Mouse (Mus musculus) cortical plate, adult 2 months (tissue): Measurements from ENCODE around the gene Hyal3.

Experiments
- CTCF ChIP-seq: fragments of 200-500 bp; IDR thresholded peaks from 2 replicates; pipeline ENCODE4 v1.5.1; 2011; ENCODE audit warnings: mild to moderate bottlenecking, control low read depth, low read length; ENCODE audit not compliant: insufficient read depth; ENCODE audit errors: extremely low read depth
- POLR2A ChIP-seq: fragments of 200-500 bp; IDR thresholded peaks from 2 replicates; pipeline ENCODE4 v1.6.1; 2011; ENCODE audit warnings: mild to moderate bottlenecking, low read length, control low read depth; ENCODE audit not compliant: insufficient read depth; ENCODE audit errors: extremely low read depth

DNA sequence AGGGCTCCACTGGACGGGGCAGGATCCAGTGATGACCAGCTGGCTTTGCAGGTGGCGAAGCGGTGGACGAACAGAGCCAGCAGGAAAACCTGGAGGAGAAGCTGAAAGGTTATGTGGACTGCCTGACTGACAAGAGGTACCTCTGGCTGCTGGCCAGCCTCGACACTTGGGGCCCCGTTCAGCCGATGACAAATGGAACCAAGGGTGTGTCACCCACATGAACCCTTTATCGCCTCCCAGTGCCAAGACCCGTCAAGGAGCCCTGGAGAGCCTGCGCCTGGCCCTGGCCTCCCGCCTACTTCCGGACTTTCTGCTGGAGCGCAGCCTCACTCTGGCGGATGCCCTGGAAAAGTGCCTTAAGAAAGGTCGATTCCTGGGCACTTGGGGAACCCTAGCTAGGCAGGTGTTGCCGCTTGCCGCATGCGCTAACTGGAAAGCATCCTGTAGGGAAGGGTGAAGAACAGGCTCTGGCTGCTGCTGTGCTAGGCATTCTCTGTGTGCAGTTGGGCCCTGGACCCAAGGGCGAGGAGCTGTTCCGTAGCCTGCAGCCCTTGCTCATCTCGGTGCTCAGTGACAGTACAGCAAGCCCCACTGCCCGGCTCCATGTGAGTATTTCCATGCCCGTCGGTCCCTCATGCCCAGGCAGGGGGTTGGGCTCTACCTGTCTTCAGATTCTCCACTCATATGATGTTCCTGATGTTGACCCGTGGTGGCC lies 9.6 kb downstream of the Hyal3 start:
- TF ChIP-seq POLR2A: no peak
- TF ChIP-seq CTCF: no peak
